Mouse (Mus musculus) spleen, adult 2 months (tissue): Measurements from ENCODE around the gene 6430531B16Rik. TPM values are rescaled to one million over a fixed set of nuclear protein-coding genes. Genes with fewer than 3 reads are reported as not detected.

Experiments used
- DNase-seq, 2 experiments: peaks; one replicate each; pipeline versions ENCODE4 v3.0.0 to v3.0.0-alpha.2; 2012 to 2021; ENCODE audit warnings: low spot score in 2 of 2, low read depth in 1 of 2
- H3K27ac ChIP-seq: fragments of 200-500 bp; 2 replicates; pipeline ENCODE4 v1.5.1; 2012; ENCODE audit warnings: low read length, inconsistent platforms; ENCODE audit not compliant: insufficient read depth
- H3K27me3 ChIP-seq: fragments of 200-500 bp; 2 replicates; pipeline ENCODE4 v1.6.1; 2012; ENCODE audit warnings: mild to moderate bottlenecking, moderate library complexity, low read length, inconsistent platforms; ENCODE audit not compliant: control insufficient read depth, insufficient read depth
- H3K36me3 ChIP-seq: fragments of 200-500 bp; 2 replicates; pipeline ENCODE4 v1.6.1; 2012; ENCODE audit warnings: mild to moderate bottlenecking, low read length, inconsistent platforms; ENCODE audit not compliant: control insufficient read depth, insufficient read depth
- H3K4me1 ChIP-seq: fragments of 200-500 bp; 2 replicates; pipeline ENCODE4 v1.6.1; 2011; ENCODE audit warnings: inconsistent platforms; ENCODE audit not compliant: control insufficient read depth, insufficient read depth, insufficient read length
- H3K4me3 ChIP-seq: fragments of 200-500 bp; 2 replicates; pipeline ENCODE4 v1.5.1; 2011; ENCODE audit warnings: mild to moderate bottlenecking, inconsistent platforms; ENCODE audit not compliant: insufficient read depth, insufficient read length; ENCODE audit errors: extremely low read depth
- CTCF ChIP-seq: fragments of 200-500 bp; IDR thresholded peaks from 2 replicates; pipeline ENCODE4 v1.5.1; 2011; ENCODE audit warnings: mild to moderate bottlenecking, inconsistent platforms; ENCODE audit not compliant: insufficient read depth, insufficient read length, insufficient replicate concordance; ENCODE audit errors: extremely low read depth
- POLR2A ChIP-seq: fragments of 200-500 bp; IDR thresholded peaks from 2 replicates; pipeline ENCODE4 v1.6.1; 2011; ENCODE audit warnings: low read depth, low read length, inconsistent platforms
- WGBS: fragments of 180-500 bp; shearing (Covaris S2); methylation state at CpG from one replicate; pipeline ENCODE4 v1.1.7; 2018; 5-methylcytosine and 5-hydroxymethylcytosine counted together
- polyA plus RNA-seq: library from polyadenylated mRNA; depleted of rRNA; stranded (reverse); fragments of >200 nt; gene quantifications from 2 replicates; pipeline ENCODE4 v1.2.3, GENCODE M21; 2012

6430531B16Rik gene
- polyA plus RNA-seq, 1 experiment = 0.22 TPM

GRCm38 (mm10) chr7:139951079-139951478 is 27.5 kb downstream of the 6430531B16Rik start:
- peak overlapping the region; percentile 86; the same call in 1 of the 2 replicates for H3K27ac ChIP-seq
- peak overlapping the region; percentile 77 for H3K4me3 ChIP-seq
- 3% methylated on average over 16 of the region's 16 CpGs for WGBS
- no peaks in the 10 kb centered on the region for H3K27me3 ChIP-seq
- peak in 1 of 2 experiments; percentile 24 for DNase-seq
- no peaks in the 10 kb centered on the region; the same call in 1 of the 2 replicates for H3K4me1 ChIP-seq
- no peaks in the 10 kb centered on the region; the same call in 1 of the 2 replicates for H3K36me3 ChIP-seq
- TF ChIP-seq CTCF (no peak), POLR2A (no peak)

GRCm38 (mm10) chr7:139950283-139950971 is 28.1 kb downstream of the 6430531B16Rik start:
- DNase-seq = peak in 1 of 2 experiments; percentile 53
- under 1% methylated on average over 33 of the region's 33 CpGs for WGBS
- Histone ChIP-seq H3K4me1 (no peaks in the 10 kb centered on the region; the same call in 1 of the 2 replicates), H3K36me3 (no peaks in the 10 kb centered on the region; the same call in 1 of the 2 replicates), H3K27me3 (0 out of 2 replicates have a peak, but pooled peaks cover 2% of the 10 kb centered on the region), H3K4me3 (peak overlapping the region; percentile 77), H3K27ac (peak overlapping the region; percentile 86)
- TF ChIP-seq CTCF (no peak), POLR2A (no peak)

GRCm38 (mm10) chr7:139949893-139950282 is 28.7 kb downstream of the 6430531B16Rik start:
- peak in 1 of 2 experiments; percentile 37 for DNase-seq
- 0 out of 2 replicates have a peak, but pooled peaks cover 3% of the 10 kb centered on the region for H3K27me3 ChIP-seq
- H3K27ac ChIP-seq = peak overlapping the region; percentile 53
- no peaks in the 10 kb centered on the region; the same call in 1 of the 2 replicates for H3K4me1 ChIP-seq
- 1% methylated on average over 15 of the region's 15 CpGs for WGBS
- TF ChIP-seq POLR2A (no peak), CTCF (peak; percentile 41; the same call in 1 of the 2 replicates)
- H3K36me3 ChIP-seq = no peaks in the 10 kb centered on the region; the same call in 1 of the 2 replicates
- peak overlapping the region; percentile 77 for H3K4me3 ChIP-seq

- TF ChIP-seq CTCF = no peak
- TF ChIP-seq POLR2A = no peak
- Histone ChIP-seq H3K36me3 (no peaks in the 10 kb centered on the region), H3K27me3 (peaks cover 17% of the 10 kb centered on the region), H3K4me3 (no peak overlapping the region), H3K4me1 (peaks cover 5% of the 10 kb centered on the region), H3K27ac (no peak overlapping the region)
- DNase-seq = no peak
- 79% methylated on average over 5 of the region's 5 CpGs for WGBS
These were observed 32.5 kb downstream of the 6430531B16Rik start for GRCm38 (mm10) chr7:139946032-139946431.

- DNase-seq = no peak
- Histone ChIP-seq H3K4me3 (no peak overlapping the region), H3K27me3 (peaks cover 17% of the 10 kb centered on the region), H3K36me3 (no peaks in the 10 kb centered on the region), H3K4me1 (peaks cover 5% of the 10 kb centered on the region), H3K27ac (no peak overlapping the region)
- TF ChIP-seq POLR2A (no peak), CTCF (no peak)
- WGBS = 66% methylated on average over 5 of the region's 5 CpGs
These were observed 33.0 kb downstream of the 6430531B16Rik start for GRCm38 (mm10) chr7:139945516-139945915.

GRCm38 (mm10) chr7:139944291-139945240 is 34.0 kb downstream of the 6430531B16Rik start:
- Histone ChIP-seq H3K4me3 (peak overlapping the region; percentile 52; the same call in 1 of the 2 replicates), H3K4me1 (peaks cover 5% of the 10 kb centered on the region), H3K27me3 (peaks cover 17% of the 10 kb centered on the region), H3K36me3 (no peaks in the 10 kb centered on the region), H3K27ac (no peak overlapping the region)
- DNase-seq = no peak
- WGBS = 11% methylated on average over 68 of the region's 68 CpGs
- TF ChIP-seq CTCF (no peak), POLR2A (no peak)
